Mouse (Mus musculus) gastrocnemius, adult 8-10 months (tissue): ENCODE measurements around the gene Padi4. TPM values are rescaled to one million over a fixed set of nuclear protein-coding genes. Genes with fewer than 3 reads are reported as not detected.

Experiments
- DNase-seq, 2 experiments: peaks; one replicate each; pipeline ENCODE4 v3.0.0; 2022; ENCODE audit warnings: low spot score in 2 of 2
- total RNA-seq, 4 experiments: library from RNA; stranded (reverse); gene quantifications; 2 replicates each; pipeline ENCODE4 v1.2.4; 2022

Gene Padi4
- total RNA-seq, 4 experiments from 2014 or later, result not detected

GRCm38 (mm10) chr4:140741401-140741800 is 32.6 kb downstream of the Padi4 start:
- DNase-seq, result no peak

GRCm38 (mm10) chr4:140740655-140741054 is 33.4 kb downstream of the Padi4 start:
- no peak for DNase-seq

GRCm38 (mm10) chr4:140732871-140733270 is 41.2 kb downstream of the Padi4 start:
- DNase-seq, result no peak

GRCm38 (mm10) chr4:140731654-140732053 is 42.4 kb downstream of the Padi4 start:
- DNase-seq, result no peak

- no peak for DNase-seq
Observed at GRCm38 (mm10) chr4:140726907-140727306, 47.1 kb downstream of the Padi4 start.

GRCm38 (mm10) chr4:140724739-140725138 is 49.3 kb downstream of the Padi4 start:
- no peak for DNase-seq

GRCm38 (mm10) chr4:140723801-140724200 is 50.2 kb downstream of the Padi4 start:
- no peak for DNase-seq

GRCm38 (mm10) chr4:140723192-140723591 is 50.8 kb downstream of the Padi4 start:
- no peak for DNase-seq

GRCm38 (mm10) chr4:140722710-140723109 is 51.3 kb downstream of the Padi4 start:
- no peak for DNase-seq

GRCm38 (mm10) chr4:140721968-140722490 is 52.0 kb downstream of the Padi4 start:
- no peak for DNase-seq

- no peak for DNase-seq
Observed at GRCm38 (mm10) chr4:140720091-140720490, 53.9 kb downstream of the Padi4 start.

- no peak for DNase-seq
Observed at GRCm38 (mm10) chr4:140718436-140718835, 55.6 kb downstream of the Padi4 start.

- DNase-seq, result no peak
Observed at GRCm38 (mm10) chr4:140716994-140717393, 57.0 kb downstream of the Padi4 start.

- no peak for DNase-seq
Observed at GRCm38 (mm10) chr4:140714586-140714985, 59.5 kb downstream of the Padi4 start.

- peak; percentile 95 to 97 for DNase-seq
Observed at GRCm38 (mm10) chr4:140713480-140714365, 60.3 kb downstream of the Padi4 start.

GRCm38 (mm10) chr4:140711360-140711759 is 62.7 kb downstream of the Padi4 start:
- DNase-seq, result peak; percentile 60 to 72

- DNase-seq, result no peak
Observed at GRCm38 (mm10) chr4:140710781-140711180, 63.3 kb downstream of the Padi4 start.

GRCm38 (mm10) chr4:140709617-140710016 is 64.4 kb downstream of the Padi4 start:
- DNase-seq, result no peak

- no peak for DNase-seq
Observed at GRCm38 (mm10) chr4:140709111-140709510, 64.9 kb downstream of the Padi4 start.

- DNase-seq, result no peak
Observed at GRCm38 (mm10) chr4:140708297-140708927, 65.6 kb downstream of the Padi4 start.

- peak; percentile 42 to 55 for DNase-seq
Observed at GRCm38 (mm10) chr4:140707615-140708014, 66.4 kb downstream of the Padi4 start.

- no peak for DNase-seq
Observed at GRCm38 (mm10) chr4:140704166-140704565, 69.9 kb downstream of the Padi4 start.
